Mouse (Mus musculus) urinary bladder, postnatal 4 days (tissue): ENCODE measurements around the gene Fcgbp.
"Not testable (repeated sequence)": the region's sequence is repeated elsewhere in the genome, so short reads cannot be mapped to it uniquely, and the experiment has no call there.

Source experiments
- DNase-seq, 2 experiments: peaks; one replicate each; pipeline ENCODE4 v3.0.0; 2021 to 2022; ENCODE audit warnings: low spot score in 2 of 2

The Fcgbp gene

DNA sequence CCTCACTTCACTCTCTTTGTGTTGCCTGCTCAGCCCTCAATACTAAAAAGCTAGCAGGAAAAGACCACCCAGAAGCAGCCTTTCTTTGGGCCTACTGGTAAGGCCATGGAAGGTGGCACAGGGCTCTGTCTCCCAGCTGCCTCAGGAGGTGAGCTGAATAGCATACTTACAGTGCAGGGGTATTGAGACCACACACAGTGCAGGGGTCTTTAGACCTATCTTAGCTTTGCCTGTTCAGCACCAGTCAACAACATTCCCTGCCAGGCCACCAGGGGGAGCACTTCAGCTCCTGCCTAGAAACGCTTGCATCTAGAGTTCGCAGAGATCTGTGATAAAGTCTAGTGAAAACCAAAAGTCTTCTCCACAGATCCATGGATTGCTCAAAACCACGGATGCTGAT, 77.2 kb downstream of the Fcgbp start:
- DNase-seq, result peak; percentile 39 to 75

DNA sequence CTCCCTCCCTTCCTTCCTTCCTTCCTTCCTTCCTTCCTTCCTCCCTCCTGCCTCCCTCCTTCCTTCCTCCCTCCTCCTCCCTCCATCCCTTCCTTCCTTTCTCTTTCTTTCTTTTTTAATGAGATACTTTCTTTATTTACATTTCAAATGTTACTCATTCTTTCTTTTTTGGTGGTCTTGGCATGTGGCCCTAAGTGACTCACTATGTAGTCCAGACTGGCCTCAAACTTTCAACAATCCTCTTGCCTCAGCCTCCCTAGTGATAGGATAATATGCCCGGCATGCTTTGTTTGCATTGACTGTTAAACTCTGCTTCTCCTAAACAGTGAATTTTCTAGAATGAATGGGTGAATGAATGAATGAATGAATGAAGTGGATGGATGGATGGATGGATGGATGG, 78.8 kb downstream of the Fcgbp start:
- no peak for DNase-seq

DNA sequence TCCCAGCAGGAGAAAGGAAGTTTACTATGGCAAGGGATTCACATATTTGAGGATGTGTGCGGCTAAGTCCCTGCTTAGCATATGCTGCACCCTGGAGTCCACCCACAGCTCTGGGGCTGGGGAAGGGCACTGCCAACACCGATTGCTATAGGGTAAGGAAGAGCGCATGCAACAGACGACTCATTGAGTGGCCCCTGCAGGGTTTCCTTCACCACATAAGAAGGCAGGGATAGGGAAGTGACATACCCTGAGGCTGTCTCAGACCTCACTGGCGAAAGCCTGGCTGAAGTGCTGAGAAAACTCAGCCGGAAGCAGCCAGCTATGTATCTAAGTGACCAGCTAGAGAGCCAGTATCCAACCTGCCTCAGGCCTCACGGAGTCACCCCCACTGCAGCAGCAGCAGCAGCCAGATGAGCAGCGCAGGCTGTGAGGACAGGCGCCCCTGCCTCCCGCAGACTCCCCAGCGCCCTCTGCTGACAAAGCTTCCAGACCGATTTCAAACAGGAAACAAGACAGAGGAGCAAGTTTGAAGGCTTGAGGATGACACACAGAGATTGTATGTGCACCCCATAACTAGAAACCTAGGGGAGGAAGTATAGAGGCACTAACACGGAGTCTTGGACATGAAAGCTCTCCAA, 80.7 kb downstream of the Fcgbp start:
- DNase-seq, result no peak

DNA sequence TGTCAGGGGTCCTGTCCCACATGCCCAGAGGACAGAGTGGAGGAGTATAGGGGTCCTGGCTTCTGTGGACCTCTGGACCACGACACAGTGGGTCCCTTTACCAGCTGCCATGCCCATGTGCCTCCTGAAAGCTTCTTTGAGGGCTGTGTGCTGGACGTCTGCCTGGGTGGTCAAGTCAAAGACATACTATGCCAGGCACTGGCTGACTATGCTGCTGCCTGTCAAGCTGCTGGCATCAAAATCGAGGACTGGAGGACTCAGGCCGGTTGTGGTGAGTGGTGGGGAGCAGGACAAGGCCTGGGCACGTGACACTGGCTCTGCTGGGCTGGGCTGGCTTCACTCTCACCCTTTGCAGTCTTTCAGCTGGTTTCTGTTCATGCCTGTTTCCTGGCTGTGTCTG, 82.6 kb downstream of the Fcgbp start:
- DNase-seq, result not testable (repeated sequence)

DNA sequence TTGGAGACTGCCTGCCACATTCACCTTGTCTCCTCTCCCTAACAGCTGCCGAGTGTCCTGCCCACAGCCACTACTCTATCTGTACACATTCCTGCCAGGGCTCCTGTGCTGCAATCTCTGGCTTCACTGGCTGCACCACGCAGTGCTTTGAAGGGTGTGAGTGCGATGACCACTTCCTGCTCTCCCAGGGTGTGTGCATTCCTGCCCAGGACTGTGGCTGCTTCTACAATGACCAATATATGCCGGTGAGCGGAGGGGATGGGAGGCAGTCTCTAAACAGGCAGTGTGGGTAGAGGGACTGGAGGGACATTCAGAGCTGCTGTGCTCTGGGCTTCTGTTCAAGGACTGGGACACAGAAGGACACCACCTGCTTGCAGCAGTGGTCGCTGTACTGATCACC, 88.3 kb downstream of the Fcgbp start:
- no peak for DNase-seq

DNA sequence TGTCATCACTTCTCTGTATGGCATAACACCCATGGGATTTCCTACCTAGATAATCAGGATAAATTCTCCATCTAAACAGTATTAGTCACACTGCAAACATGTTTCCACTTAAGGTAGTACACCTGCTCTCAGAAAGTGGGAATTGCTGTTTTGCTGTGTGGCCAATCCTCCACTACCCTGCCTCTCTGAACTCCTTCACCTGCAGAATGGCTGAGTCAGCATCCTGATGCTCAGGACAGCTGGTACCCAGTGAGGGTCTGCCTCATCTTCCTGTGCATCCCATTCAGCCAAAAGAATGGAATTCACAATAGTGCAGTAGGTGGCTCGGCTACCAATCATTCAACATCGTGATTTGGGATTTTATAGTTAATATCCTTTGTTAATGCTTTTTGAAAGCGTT, 88.9 kb downstream of the Fcgbp start:
- peak in 1 of 2 experiments; percentile 45 for DNase-seq

DNA sequence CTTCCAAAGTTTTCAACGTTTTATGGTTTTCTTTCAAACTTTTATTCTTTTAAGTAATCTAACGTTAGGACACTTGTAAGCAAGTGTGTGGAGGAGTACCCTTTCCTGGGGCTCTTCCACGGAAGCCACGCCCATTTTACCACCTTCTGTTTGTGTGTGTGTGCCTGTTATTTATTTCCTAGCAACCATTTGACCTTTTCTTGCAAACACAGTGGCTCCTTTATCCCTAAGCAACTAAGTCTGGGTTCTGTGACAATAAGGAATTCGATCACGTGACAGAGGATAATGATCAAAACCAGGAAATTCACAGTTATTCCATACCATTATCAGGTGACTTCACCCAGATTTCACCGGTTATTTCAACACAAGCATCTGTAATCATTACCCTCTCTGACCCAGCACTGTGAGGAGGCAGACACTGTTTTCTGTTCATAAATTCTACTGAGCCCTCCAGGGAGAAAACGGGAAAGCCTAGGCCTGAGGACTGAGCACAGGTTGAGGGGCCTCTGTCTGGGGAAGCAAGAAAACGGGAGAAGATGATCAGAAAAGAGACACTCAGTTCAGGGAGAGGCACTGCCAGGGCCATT, 90.2 kb downstream of the Fcgbp start:
- DNase-seq, result peak in 1 of 2 experiments; percentile 44

DNA sequence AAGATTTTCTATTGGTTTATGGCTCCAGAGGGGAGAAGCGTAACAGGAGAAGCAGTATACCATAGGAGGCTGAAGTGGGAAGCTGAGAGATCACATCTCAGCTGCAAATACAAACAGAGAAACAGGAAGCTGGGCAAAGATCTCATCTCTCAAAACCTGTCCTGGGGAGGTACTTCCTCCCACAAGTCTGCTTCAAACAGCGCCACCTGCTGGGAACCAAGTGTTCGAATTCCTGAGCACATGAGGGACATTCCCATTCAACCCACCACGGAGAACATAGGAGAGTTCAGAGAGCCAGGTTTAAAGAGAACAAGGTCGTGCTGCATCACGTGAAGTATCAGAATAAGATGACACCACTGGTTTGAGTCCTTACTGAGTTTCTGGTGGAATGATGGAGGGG, 94.4 kb downstream of the Fcgbp start:
- DNase-seq, result peak in 1 of 2 experiments; percentile 57

DNA sequence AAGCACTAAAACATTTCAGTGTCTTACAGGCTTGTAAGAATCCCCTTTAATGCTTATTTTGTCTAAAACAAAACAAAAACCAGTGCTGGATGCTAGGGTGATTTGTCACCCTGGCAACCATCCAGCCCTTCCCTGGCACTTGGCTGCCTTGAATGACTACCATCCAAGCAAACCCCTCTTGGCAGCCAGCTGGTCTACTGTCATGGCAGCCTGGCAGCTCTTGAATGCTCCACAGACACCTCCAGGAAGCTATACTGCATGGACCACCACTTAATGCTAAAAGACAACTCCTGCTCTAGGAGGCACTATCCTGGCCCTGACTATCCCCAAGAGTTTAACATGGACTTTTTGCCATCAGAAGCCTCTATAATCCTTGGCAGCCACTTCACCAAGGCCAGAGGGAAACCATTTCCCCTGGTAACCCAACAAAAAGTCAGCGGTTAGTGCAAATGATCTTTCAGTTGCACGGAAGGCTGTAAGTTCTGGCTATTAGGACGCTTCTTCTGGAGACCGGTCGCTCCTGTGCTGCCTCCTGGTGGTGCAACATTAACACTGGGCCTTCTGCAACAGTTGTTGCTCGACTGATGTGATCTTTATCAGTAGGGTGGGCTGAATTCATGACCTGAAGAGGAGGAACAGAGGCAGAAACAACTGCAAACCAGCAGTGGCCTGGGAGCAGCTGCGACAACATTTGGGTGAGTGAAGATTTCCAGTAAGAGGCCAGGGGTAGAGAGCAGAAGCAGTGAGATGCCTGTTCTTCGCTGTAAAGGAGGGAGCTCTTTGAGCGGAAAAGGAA, 97.5 kb downstream of the Fcgbp start:
- peak; percentile 52 to 78 for DNase-seq

DNA sequence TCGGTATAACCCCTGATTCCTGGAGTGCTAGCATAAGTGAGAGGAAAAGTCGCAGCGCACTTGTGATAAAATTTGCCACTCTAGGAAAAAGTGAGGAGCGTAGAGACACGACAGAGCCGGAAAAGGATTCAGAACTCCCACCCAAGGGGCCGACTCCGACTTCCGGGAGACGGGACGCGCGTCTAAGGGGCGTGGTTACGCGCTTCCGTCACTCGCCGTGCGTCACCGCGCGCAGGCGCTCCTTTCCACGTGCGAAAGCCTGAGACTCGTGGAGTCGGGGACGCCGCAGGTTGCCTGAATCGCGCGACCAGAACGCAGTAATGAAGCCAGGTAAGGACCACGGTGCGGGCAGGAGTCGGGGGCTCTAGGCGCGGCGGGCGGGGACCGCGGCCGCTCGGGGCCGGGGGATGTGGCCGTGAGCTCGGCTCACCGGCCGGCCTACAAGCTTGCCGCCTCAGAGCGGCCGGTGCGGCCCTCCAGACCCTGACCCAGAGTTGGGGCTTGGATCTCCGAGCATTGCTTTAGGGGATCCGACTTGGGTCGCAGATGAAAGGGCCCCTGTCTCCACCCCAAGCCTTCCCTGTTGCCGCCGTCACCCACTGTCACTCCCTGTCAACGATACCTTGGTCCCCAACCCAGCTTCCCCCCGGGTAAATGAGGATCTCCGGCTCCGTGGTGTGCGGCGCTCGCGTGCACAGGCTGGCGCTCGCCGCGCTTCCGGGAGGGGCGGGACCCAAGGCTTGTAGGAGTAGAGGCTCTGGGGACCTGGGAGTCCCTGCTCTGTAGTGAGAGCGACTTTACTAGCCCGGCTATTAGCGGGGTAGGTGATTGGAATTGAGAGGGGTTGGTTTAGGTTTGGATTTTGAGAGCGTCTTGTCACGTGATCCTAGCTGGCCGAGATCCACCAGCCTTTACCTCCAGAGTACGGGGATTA, 98.7 kb downstream of the Fcgbp start, which contains the start of gene Fbl:
Gene Fbl (plus strand): TSS at position 222 of the 934 bp plus-strand sequence.
- DNase-seq, result peak; percentile 84 to 88
